Comparison of ENCODE assay signal across 8 mouse cellular contexts in the genomic region with DNA sequence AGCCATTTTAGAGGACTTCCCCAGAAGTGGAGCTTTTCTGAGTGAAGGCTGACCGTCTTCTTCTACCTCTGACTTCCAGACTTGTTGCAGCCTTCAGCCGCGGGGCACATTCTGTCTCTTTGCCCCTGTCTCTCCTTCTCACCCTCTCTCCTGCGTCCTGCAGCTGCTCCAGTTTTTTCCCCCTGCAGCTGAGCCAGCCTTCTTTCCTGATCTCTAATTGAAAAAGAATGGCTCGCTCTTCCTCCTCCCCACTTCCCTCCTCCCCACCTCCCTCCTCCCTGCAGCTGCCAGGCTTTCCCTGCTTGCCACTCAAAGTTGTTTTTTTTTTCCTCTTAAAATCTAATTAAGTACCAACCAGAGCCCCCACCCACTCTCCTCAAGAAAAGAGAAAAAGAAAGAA. TPM values are rescaled to one million over a fixed set of nuclear protein-coding genes. Genes with fewer than 3 reads are reported as not detected.
DNase-seq lines count a peak whose midpoint lies in the region; ATAC-seq and TF ChIP-seq lines count a peak whose summit lies in the region.
"Had no signal": no experiment of that assay in that cellular context is flagged by ENCODE, and none has a peak within 500 bp of the region (broad histone marks: within the 10 kb centered on the region; RNA-seq: fewer than 3 reads in every experiment).

No protein-coding gene starts in this region.

- no peaks in the 10 kb centered on the region for H3K9me3 ChIP-seq in lung, embryonic 14.5 days (ENCODE audit: low read depth, low read length)
- no peaks in the 10 kb centered on the region for H3K9me3 ChIP-seq in hindbrain, embryonic 13.5 days

- peaks cover 22% of the 10 kb centered on the region; the same call in 1 of the 2 replicates for H3K27me3 ChIP-seq in lung, embryonic 14.5 days (ENCODE audit: insufficient read depth, low read length)
- H3K27me3 ChIP-seq in hindbrain, embryonic 13.5 days, result peaks cover 68% of the 10 kb centered on the region
- no peaks in the 10 kb centered on the region for H3K27me3 ChIP-seq in myocyte (ENCODE audit: control insufficient read depth, insufficient read depth, insufficient read length)

- peak overlapping the region; percentile 41 for H3K4me2 ChIP-seq in lung, embryonic 14.5 days
- H3K4me2 ChIP-seq in hindbrain, embryonic 13.5 days, result peak overlapping the region; percentile 24; the same call in 1 of the 2 replicates
- H3K4me2 ChIP-seq in myocyte (ENCODE audit: low read depth), result peak overlapping the region; percentile 60

- H3K4me1 ChIP-seq in lung, embryonic 14.5 days (ENCODE audit: insufficient read depth), result no peaks in the 10 kb centered on the region
- H3K4me1 ChIP-seq in hindbrain, embryonic 13.5 days (replicated peaks), result peaks cover 37% of the 10 kb centered on the region

- no peak overlapping the region for H3K27ac ChIP-seq in lung, embryonic 14.5 days (ENCODE audit: low read depth)
- no peak overlapping the region for H3K27ac ChIP-seq in hindbrain, embryonic 13.5 days

- no peak overlapping the region for H3ac ChIP-seq in myocyte (ENCODE audit: control insufficient read depth, insufficient read length)

- no peak overlapping the region for H3K9ac ChIP-seq in lung, embryonic 14.5 days
- no peak overlapping the region for H3K9ac ChIP-seq in hindbrain, embryonic 13.5 days

- TF ChIP-seq POLR2A in myocyte (IDR thresholded peaks at IDR 0.05; ENCODE audit: insufficient read length, low read depth), result no peak

- H3K36me3 ChIP-seq in lung, embryonic 14.5 days (ENCODE audit: insufficient read depth), result no peaks in the 10 kb centered on the region
- H3K36me3 ChIP-seq in hindbrain, embryonic 13.5 days, result no peaks in the 10 kb centered on the region
- H3K36me3 ChIP-seq in myocyte (ENCODE audit: control insufficient read depth, insufficient read depth), result no peaks in the 10 kb centered on the region

- 14% methylated on average over 5 of the region's 5 CpGs for WGBS in lung, embryonic 14.5 days
- 0% methylated on average over 5 of the region's 5 CpGs for WGBS in hindbrain, embryonic 13.5 days

- TF ChIP-seq CTCF in lung, embryonic 14.5 days (IDR thresholded peaks at IDR 0.05; ENCODE audit: low read depth), result no peak

- H3K79me2 ChIP-seq in myocyte (ENCODE audit: control insufficient read depth, insufficient read depth), result peaks cover 8% of the 10 kb centered on the region

- no peak overlapping the region for H3K4me3 ChIP-seq in lung, embryonic 14.5 days (ENCODE audit: low read depth, low read length)
- no peak overlapping the region for H3K4me3 ChIP-seq in hindbrain, embryonic 13.5 days
- H3K4me3 ChIP-seq in myocyte, result no peak overlapping the region

- DNase-seq in lung, embryonic 14.5 days, result no peak
- DNase-seq in lung, postnatal 14 days, result no peak
- peak; percentile 42 for DNase-seq in embryo, embryonic 9.5 days (ENCODE audit: extremely low spot score)
- no peak for DNase-seq in spleen, postnatal 36 days (ENCODE audit: low spot score in 2 of 2)
- DNase-seq in left cerebral cortex, adult 18-20 months (ENCODE audit: low spot score in 2 of 2), result no peak
- DNase-seq: cerebellum, adult 11 months had no signal

- ATAC-seq in lung, embryonic 14.5 days (ENCODE audit: insufficient read depth), result no peak
- ATAC-seq in hindbrain, embryonic 13.5 days (ENCODE audit: low FRiP score), result no peak

TF ChIP-seq in myocyte, 11 proteins besides CTCF, POLR2A, EP300 and RAD21:
- TF ChIP-seq MYOD1 (IDR thresholded peaks at IDR 0.05; ENCODE audit: control insufficient read depth in 1 of 3, insufficient read length in 2 of 3, low read depth in 2 of 3), result peak; percentile 48 to 74 (median 59)
- peak in 1 of 3 experiments; percentile 30 for TF ChIP-seq MYOG (IDR thresholded peaks at IDR 0.05; ENCODE audit: control insufficient read depth in 1 of 3, insufficient read depth in 1 of 3, insufficient read length in 2 of 3, low read depth in 2 of 3)
- no peak for TF ChIP-seq MAX (IDR thresholded peaks at IDR 0.05; ENCODE audit: low read depth)

RNA-seq across cellular contexts. Expression of a gene that starts 4.3 kb away (rescaled TPM):
- polyA plus RNA-seq in lung, embryonic 14.5 days (2014; fragmentation: Nextera tagmentation; extraction: Ambion mirVana), result 26.1 and 27.2 TPM in 2 replicates
- 113 and 116 TPM in 2 replicates for polyA plus RNA-seq in hindbrain, embryonic 13.5 days (2015; fragmentation: Nextera tagmentation; extraction: Ambion mirVana)
- 202 TPM for polyA plus RNA-seq in myocyte (2012; fragmentation: generic; extraction: Trizol)
- 10 to 100 TPM; 13.5 to 23.2 TPM for total RNA-seq in left cerebral cortex, adult 18-20 months (2021)

RNA-seq across cellular contexts. Expression of a gene that starts 48.6 kb away (rescaled TPM):
- polyA plus RNA-seq in lung, embryonic 14.5 days (2014; fragmentation: Nextera tagmentation; extraction: Ambion mirVana), result 12.0 and 12.3 TPM in 2 replicates
- 10.5 and 10.9 TPM in 2 replicates for polyA plus RNA-seq in hindbrain, embryonic 13.5 days (2015; fragmentation: Nextera tagmentation; extraction: Ambion mirVana)
- 15.3 TPM for polyA plus RNA-seq in myocyte (2012; fragmentation: generic; extraction: Trizol)
- 10 to 100 TPM; 65.8 to 71.3 TPM for total RNA-seq in left cerebral cortex, adult 18-20 months (2021)
